10 mouse cellular contexts compared by ENCODE assay signal in the genomic region with DNA sequence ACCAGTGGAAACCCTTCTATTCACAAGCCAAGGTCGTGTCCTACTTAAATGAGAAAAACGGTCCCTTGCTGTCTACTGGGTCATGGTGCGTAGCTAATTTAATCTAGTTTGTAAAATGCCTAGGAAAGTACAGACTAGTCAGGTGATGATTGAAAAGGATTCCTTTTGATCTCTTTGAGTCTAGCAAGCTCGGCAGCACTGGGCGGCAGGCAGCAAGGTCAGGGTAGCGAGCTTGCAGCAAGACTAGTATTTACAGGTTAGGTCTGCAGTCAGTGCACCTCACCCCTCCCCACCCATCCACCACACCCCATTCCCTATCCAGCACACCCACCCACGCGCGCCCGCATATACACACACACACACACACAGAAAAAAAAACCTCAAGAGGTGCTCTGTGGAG. TPM values are rescaled to one million over a fixed set of nuclear protein-coding genes. Genes with fewer than 3 reads are reported as not detected.
A peak's percentile ranks its signal among the peaks of the same experiment; 100 is the strongest.
DNase-seq lines count a peak whose midpoint lies in the region; ATAC-seq and TF ChIP-seq lines count a peak whose summit lies in the region.
"Had no signal": no experiment of that assay in that cellular context is flagged by ENCODE, and none has a peak within 500 bp of the region (broad histone marks: within the 10 kb centered on the region; RNA-seq: fewer than 3 reads in every experiment).

No protein-coding gene starts in this region.

- no peak for TF ChIP-seq CTCF in intestine, postnatal 0 days (IDR thresholded peaks at IDR 0.05; ENCODE audit: low read depth)
- no peak for TF ChIP-seq CTCF in liver, postnatal 0 days (IDR thresholded peaks at IDR 0.05; ENCODE audit: low read depth)

- 0 out of 2 replicates have a peak, but pooled peaks cover 3% of the 10 kb centered on the region for H3K9me3 ChIP-seq in hindbrain, embryonic 12.5 days (replicated peaks)
- H3K9me3 ChIP-seq in hindbrain, embryonic 11.5 days (ENCODE audit: control insufficient read depth, low read length) = no peaks in the 10 kb centered on the region
- no peaks in the 10 kb centered on the region for H3K9me3 ChIP-seq in intestine, postnatal 0 days (ENCODE audit: control insufficient read depth)
- no peaks in the 10 kb centered on the region for H3K9me3 ChIP-seq in liver, postnatal 0 days (ENCODE audit: low read length)
- no peaks in the 10 kb centered on the region for H3K9me3 ChIP-seq in forebrain, embryonic 12.5 days

- H3K4me3 ChIP-seq in hindbrain, embryonic 12.5 days = no peak overlapping the region
- H3K4me3 ChIP-seq in hindbrain, embryonic 11.5 days (ENCODE audit: low read depth, low read length) = no peak overlapping the region
- H3K4me3 ChIP-seq in brown adipose tissue, adult 24 weeks (ENCODE audit: insufficient read depth, low read depth, low read length) = peak overlapping the region; percentile 49
- peak overlapping the region; percentile 38 for H3K4me3 ChIP-seq in intestine, postnatal 0 days (ENCODE audit: low read depth, low read length)
- peak overlapping the region; percentile 49 for H3K4me3 ChIP-seq in liver, postnatal 0 days (ENCODE audit: low read depth, low read length)
- H3K4me3 ChIP-seq in forebrain, embryonic 12.5 days (replicated peaks) = no peak overlapping the region; the same call in 1 of the 2 replicates
- H3K4me3 ChIP-seq: myocyte had no signal

- H3K36me3 ChIP-seq in hindbrain, embryonic 12.5 days = no peaks in the 10 kb centered on the region
- H3K36me3 ChIP-seq in hindbrain, embryonic 11.5 days (ENCODE audit: control insufficient read depth, insufficient read depth, low read length) = no peaks in the 10 kb centered on the region
- H3K36me3 ChIP-seq in intestine, postnatal 0 days (ENCODE audit: control insufficient read depth, insufficient read depth) = no peaks in the 10 kb centered on the region
- no peaks in the 10 kb centered on the region for H3K36me3 ChIP-seq in liver, postnatal 0 days (replicated peaks; ENCODE audit: insufficient read depth, low read length)
- H3K36me3 ChIP-seq in forebrain, embryonic 12.5 days (replicated peaks) = no peaks in the 10 kb centered on the region

- no peak for TF ChIP-seq EP300 in liver, postnatal 0 days (IDR thresholded peaks at IDR 0.05; ENCODE audit: low read depth)

- 0 out of 2 replicates have a peak, but pooled peaks cover 3% of the 10 kb centered on the region for H3K27me3 ChIP-seq in hindbrain, embryonic 12.5 days
- H3K27me3 ChIP-seq in hindbrain, embryonic 11.5 days (ENCODE audit: control insufficient read depth, insufficient read depth, low read length) = no peaks in the 10 kb centered on the region
- H3K27me3 ChIP-seq in intestine, postnatal 0 days (replicated peaks; ENCODE audit: control insufficient read depth, insufficient read depth, low read length) = no peaks in the 10 kb centered on the region
- no peaks in the 10 kb centered on the region for H3K27me3 ChIP-seq in liver, postnatal 0 days (ENCODE audit: insufficient read depth, low read length)
- H3K27me3 ChIP-seq in forebrain, embryonic 12.5 days = peaks cover 11% of the 10 kb centered on the region

- peaks cover 18% of the 10 kb centered on the region for H3K4me1 ChIP-seq in hindbrain, embryonic 12.5 days
- H3K4me1 ChIP-seq in hindbrain, embryonic 11.5 days (replicated peaks; ENCODE audit: control insufficient read depth, insufficient read depth, low read length) = peaks cover 3% of the 10 kb centered on the region
- H3K4me1 ChIP-seq in brown adipose tissue, adult 24 weeks (ENCODE audit: control insufficient read depth, insufficient read depth, insufficient read length, low read length) = peaks cover 3% of the 10 kb centered on the region
- peaks cover 7% of the 10 kb centered on the region; the same call in 1 of the 2 replicates for H3K4me1 ChIP-seq in intestine, postnatal 0 days (replicated peaks; ENCODE audit: control insufficient read depth, insufficient read depth, low read length)
- H3K4me1 ChIP-seq in liver, postnatal 0 days (ENCODE audit: insufficient read depth) = peaks cover 29% of the 10 kb centered on the region
- H3K4me1 ChIP-seq in forebrain, embryonic 12.5 days = peaks cover 15% of the 10 kb centered on the region

- no peak overlapping the region for H3K9ac ChIP-seq in hindbrain, embryonic 12.5 days
- H3K9ac ChIP-seq in hindbrain, embryonic 11.5 days (ENCODE audit: low read depth, low read length) = no peak overlapping the region
- H3K9ac ChIP-seq in intestine, postnatal 0 days (ENCODE audit: low read depth, low read length) = 0 out of 2 replicates have a peak overlapping the region, but pooled peaks have one; percentile 42
- peak overlapping the region; percentile 63 for H3K9ac ChIP-seq in liver, postnatal 0 days (replicated peaks)
- H3K9ac ChIP-seq in forebrain, embryonic 12.5 days = no peak overlapping the region

- WGBS in hindbrain, embryonic 12.5 days = 61% methylated on average over 10 of the region's 10 CpGs
- 53% methylated on average over 10 of the region's 10 CpGs for WGBS in hindbrain, embryonic 11.5 days
- whole genome bisulfite sequencing in intestine, postnatal 0 days = 42% methylated on average over 10 of the region's 10 CpGs
- 59% methylated on average over 10 of the region's 10 CpGs for WGBS in liver, postnatal 0 days (ENCODE audit: insufficient replicate concordance)
- 69% methylated on average over 10 of the region's 10 CpGs for WGBS in forebrain, embryonic 12.5 days

- DNase-seq in hindbrain, embryonic 11.5 days (ENCODE audit: low spot score) = no peak
- DNase-seq in liver, postnatal 0 days = no peak
- DNase-seq in cerebellum, adult 8-10 months = no peak
- DNase-seq in urinary bladder, postnatal 25 days (ENCODE audit: low spot score) = no peak

- peak overlapping the region; percentile 91; the same call in 1 of the 2 replicates for H3K4me2 ChIP-seq in hindbrain, embryonic 12.5 days (replicated peaks)
- H3K4me2 ChIP-seq in hindbrain, embryonic 11.5 days (replicated peaks; ENCODE audit: low read depth, low read length) = no peak overlapping the region
- peak overlapping the region; percentile 88 for H3K4me2 ChIP-seq in intestine, postnatal 0 days (replicated peaks; ENCODE audit: low read depth)
- peak overlapping the region; percentile 86 for H3K4me2 ChIP-seq in liver, postnatal 0 days (ENCODE audit: low read depth, low read length)
- H3K4me2 ChIP-seq in forebrain, embryonic 12.5 days = no peak overlapping the region

- ATAC-seq in hindbrain, embryonic 12.5 days (ENCODE audit: low FRiP score) = no peak
- no peak for ATAC-seq in hindbrain, embryonic 11.5 days (ENCODE audit: low FRiP score)
- no peak for ATAC-seq in intestine, postnatal 0 days
- ATAC-seq in liver, postnatal 0 days = no peak
- no peak for ATAC-seq in forebrain, embryonic 12.5 days (ENCODE audit: low FRiP score)

- no peak overlapping the region for H3K27ac ChIP-seq in hindbrain, embryonic 12.5 days
- no peak overlapping the region for H3K27ac ChIP-seq in hindbrain, embryonic 11.5 days (ENCODE audit: low read depth, low read length)
- H3K27ac ChIP-seq in brown adipose tissue, adult 24 weeks (replicated peaks; ENCODE audit: low read depth, low read length) = 0 out of 2 replicates have a peak overlapping the region, but pooled peaks have one; percentile 44
- H3K27ac ChIP-seq in intestine, postnatal 0 days (ENCODE audit: low read depth, low read length) = peak overlapping the region; percentile 57
- peak overlapping the region; percentile 96 for H3K27ac ChIP-seq in liver, postnatal 0 days (ENCODE audit: low read depth)
- H3K27ac ChIP-seq in forebrain, embryonic 12.5 days = no peak overlapping the region

RNA-seq across cellular contexts. Expression of a gene that starts 31.1 kb away (rescaled TPM):
- 30.8 and 34.4 TPM in 2 replicates for polyA plus RNA-seq in hindbrain, embryonic 12.5 days (2016; fragmentation: Nextera tagmentation; extraction: Ambion mirVana)
- 32.1 and 37.0 TPM in 2 replicates for polyA plus RNA-seq in hindbrain, embryonic 11.5 days (2014; fragmentation: Nextera tagmentation; extraction: Ambion mirVana)
- 5.0 and 7.0 TPM in 2 replicates for polyA plus RNA-seq in brown adipose tissue, adult 24 weeks (2012; ENCODE audit: insufficient read depth, insufficient read length, missing spikeins)
- 2.7 and 2.9 TPM in 2 replicates for polyA plus RNA-seq in intestine, postnatal 0 days (2015; fragmentation: Nextera tagmentation; extraction: Ambion mirVana)
- polyA plus RNA-seq in liver, postnatal 0 days (2015; fragmentation: Nextera tagmentation; extraction: Ambion mirVana) = 4.3 and 4.8 TPM in 2 replicates
- 37.7 and 42.2 TPM in 2 replicates for polyA plus RNA-seq in forebrain, embryonic 12.5 days (2016; fragmentation: Nextera tagmentation; extraction: Ambion mirVana)

RNA-seq across cellular contexts. Expression of a gene that starts 34.7 kb away (rescaled TPM):
- 0.49 and 3.3 TPM in 2 replicates for polyA plus RNA-seq in hindbrain, embryonic 12.5 days (2016; fragmentation: Nextera tagmentation; extraction: Ambion mirVana)
- polyA plus RNA-seq in hindbrain, embryonic 11.5 days (2014; fragmentation: Nextera tagmentation; extraction: Ambion mirVana) = not detected in 2 replicates
- polyA plus RNA-seq in brown adipose tissue, adult 24 weeks (2012; ENCODE audit: insufficient read depth, insufficient read length, missing spikeins) = not detected in 2 replicates
- not detected in 2 replicates for polyA plus RNA-seq in intestine, postnatal 0 days (2015; fragmentation: Nextera tagmentation; extraction: Ambion mirVana)
- polyA plus RNA-seq in liver, postnatal 0 days (2015; fragmentation: Nextera tagmentation; extraction: Ambion mirVana) = 0.42 TPM in 1 of 2 replicates, not detected in the other
- polyA plus RNA-seq in forebrain, embryonic 12.5 days (2016; fragmentation: Nextera tagmentation; extraction: Ambion mirVana) = 4.3 and 4.9 TPM in 2 replicates
- polyA plus RNA-seq: gonadal fat pad, adult 2 months had no signal

Comparison
In these comparisons a context has a peak if more than half of its experiments do, and no peak if none do; other contexts are left out.
1. H3K4me2 ChIP-seq: peak in hindbrain, embryonic 12.5 days (single experiment), intestine, postnatal 0 days (single experiment) and liver, postnatal 0 days (single experiment); none in hindbrain, embryonic 11.5 days (single experiment) and forebrain, embryonic 12.5 days (single experiment).
2. H3K27ac ChIP-seq: peak in brown adipose tissue, adult 24 weeks (single experiment), intestine, postnatal 0 days (single experiment) and liver, postnatal 0 days (single experiment); none in hindbrain, embryonic 12.5 days (single experiment), hindbrain, embryonic 11.5 days (single experiment) and forebrain, embryonic 12.5 days (single experiment).
3. H3K4me3 ChIP-seq: peak in brown adipose tissue, adult 24 weeks (single experiment), intestine, postnatal 0 days (single experiment) and liver, postnatal 0 days (single experiment); none in hindbrain, embryonic 12.5 days (single experiment), hindbrain, embryonic 11.5 days (single experiment) and forebrain, embryonic 12.5 days (single experiment).
4. H3K9ac ChIP-seq: peak in intestine, postnatal 0 days (single experiment) and liver, postnatal 0 days (single experiment); none in hindbrain, embryonic 12.5 days (single experiment), hindbrain, embryonic 11.5 days (single experiment) and forebrain, embryonic 12.5 days (single experiment).